Mouse (Mus musculus): Measurements from ENCODE around the gene Tmem82.

Gene Tmem82

DNA sequence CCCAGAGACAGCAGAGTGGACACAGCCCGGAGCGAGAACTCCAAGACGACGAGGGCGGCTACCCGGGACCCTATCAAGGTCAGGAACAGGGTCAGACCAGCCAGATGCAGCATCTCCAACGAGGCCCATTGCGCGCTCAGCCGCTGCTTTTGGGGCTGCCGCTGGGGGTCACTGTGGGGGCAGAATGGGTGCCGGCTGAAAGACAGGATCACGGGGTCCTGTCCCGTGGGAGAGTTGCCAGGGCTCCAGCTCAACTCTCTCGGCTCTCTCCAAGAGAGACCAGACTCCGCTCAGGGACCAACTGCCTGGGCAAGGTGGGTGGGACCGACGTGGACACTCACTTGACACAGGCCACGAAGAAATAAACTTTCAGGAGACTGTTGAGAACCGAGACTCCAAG, 1.1 kb downstream of the Tmem82 start:
- CTCF ChIA-PET = no interaction called here

- CTCF ChIA-PET = interaction anchor here (0.9 kb wide), 1 partner anchor 233 kb away, joined by 3 read pairs; no protein-coding TSS in a partner anchor
Measured at GRCm38 (mm10) chr4:141616811-141617210, 1.6 kb downstream of the Tmem82 start.

DNA sequence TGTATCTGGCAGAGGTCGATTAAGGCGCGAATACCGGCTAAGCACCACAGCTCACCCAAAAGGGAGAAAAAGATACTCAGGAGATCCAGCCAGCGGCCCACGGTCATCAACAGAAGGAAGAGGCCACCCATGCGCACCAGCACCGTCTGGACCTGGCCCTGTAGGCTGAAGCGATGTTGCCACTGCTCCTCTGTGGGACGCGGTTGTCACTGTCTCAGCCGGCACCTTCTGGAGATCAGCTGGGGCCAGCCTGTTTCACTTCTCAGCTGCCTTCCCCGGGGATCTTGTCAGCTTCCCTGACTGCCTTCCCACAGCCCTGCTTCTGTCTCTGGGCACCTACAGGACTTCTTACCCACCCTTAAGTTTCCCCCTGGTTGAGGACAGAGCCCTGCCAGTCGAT, 3.5 kb downstream of the Tmem82 start:
- CTCF ChIA-PET = no interaction called here

GRCm38 (mm10) chr4:141609538-141609937, 8.9 kb downstream of the Tmem82 start:
- CTCF ChIA-PET = no interaction called here

DNA sequence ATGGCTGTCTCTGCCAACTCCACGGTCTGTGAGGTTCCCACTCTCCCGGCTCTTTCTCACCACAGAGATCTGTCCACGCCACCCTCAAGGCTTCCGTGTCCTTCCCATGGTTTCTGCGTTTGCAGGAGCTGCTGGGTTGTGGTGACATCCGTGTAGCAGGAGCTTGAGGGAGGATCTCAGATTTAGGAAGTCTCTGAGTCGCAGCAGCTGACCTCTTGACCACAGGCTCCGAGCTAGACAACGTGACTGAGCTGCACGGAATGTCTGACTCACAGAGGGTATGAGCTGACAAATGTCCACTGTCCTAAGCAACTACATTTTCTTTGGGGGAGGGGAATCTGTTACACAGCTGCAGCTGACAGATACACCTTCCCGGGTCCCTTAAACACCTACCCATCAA, 12.6 kb downstream of the Tmem82 start, which contains the start of gene Fblim1:
TSS of gene Fblim1 (minus strand) at position 236 of the 400 bp plus-strand sequence.
- CTCF ChIA-PET = no interaction called here

DNA sequence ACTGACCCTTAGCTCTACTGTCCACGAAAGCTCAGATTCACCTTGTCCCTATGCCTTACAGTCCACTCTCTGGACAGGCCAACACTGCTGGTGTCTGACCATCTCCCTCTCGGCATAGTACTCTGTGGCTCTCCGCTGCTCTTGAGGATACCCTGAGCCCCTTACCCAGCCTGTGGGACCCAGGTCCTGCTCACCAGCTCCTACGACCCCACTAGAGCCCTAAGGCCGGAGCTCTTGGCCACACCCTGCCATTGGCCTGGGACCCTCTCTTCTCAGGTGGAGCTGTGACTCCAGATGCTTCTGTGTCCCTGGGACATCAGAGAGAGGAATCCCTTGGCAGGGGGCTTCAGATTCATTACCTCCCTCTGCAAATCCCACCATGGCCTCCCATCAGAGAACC, 13.0 kb downstream of the Tmem82 start:
- CTCF ChIA-PET = no interaction called here

- CTCF ChIA-PET = no interaction called here
Measured at GRCm38 (mm10) chr4:141604493-141604892, 13.9 kb downstream of the Tmem82 start.

DNA sequence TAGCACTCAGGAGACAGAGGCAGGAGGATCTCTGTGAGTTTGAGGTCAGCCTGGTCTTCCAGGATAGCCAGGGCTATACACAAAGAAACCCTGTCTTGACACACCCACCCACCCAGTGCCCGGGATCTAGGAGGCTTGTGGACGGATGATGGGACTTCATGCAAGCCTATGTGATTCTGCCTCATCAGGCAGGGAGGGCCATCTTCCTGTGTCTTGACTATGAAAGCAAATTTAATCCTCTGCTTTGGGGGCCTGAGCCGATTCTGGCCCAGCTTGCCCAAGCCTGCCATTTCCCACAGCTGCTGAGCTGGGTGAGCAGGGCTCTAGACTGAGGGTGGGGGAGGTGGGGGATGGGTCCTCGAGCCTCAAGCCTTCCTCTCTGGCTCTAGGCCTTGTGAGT, 14.5 kb downstream of the Tmem82 start:
- CTCF ChIA-PET = no interaction called here

DNA sequence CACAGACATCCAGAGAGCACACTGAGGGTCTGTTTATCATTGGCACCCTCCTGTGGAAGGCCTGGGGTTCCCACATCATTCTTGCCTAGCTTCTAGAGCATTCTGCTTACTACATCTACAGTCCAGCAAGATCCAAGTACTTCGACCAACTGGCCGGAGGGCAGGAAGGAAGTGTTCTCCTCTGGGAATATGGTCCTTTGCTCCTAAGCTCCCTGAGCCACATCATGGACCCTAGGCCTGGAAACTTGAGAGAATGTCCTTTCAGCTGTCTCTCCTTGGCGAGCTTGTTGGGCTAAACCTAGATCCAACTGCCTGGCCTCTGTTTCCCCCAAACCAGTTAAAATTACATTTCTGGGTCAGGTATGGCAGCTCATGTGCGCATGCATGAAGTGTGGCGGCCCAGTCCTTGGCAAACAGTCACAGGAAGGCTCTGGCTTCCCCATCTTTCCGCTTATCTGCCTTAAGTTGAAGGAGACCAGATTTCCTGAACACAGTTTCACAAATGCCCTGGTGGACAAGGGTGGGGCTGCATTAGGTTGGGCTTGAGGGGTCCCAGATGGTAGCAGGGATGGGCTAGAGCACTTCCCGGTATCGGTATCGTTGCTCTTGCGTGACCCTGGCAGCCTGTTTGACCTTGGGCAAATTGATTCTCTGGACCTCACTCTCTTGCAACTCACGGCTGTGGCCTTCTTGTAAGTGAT, 15.8 kb downstream of the Tmem82 start:
- CTCF ChIA-PET = interaction anchor here (1.1 kb wide), 1 partner anchor 355 kb away, joined by 4 read pairs; no protein-coding TSS in a partner anchor

DNA sequence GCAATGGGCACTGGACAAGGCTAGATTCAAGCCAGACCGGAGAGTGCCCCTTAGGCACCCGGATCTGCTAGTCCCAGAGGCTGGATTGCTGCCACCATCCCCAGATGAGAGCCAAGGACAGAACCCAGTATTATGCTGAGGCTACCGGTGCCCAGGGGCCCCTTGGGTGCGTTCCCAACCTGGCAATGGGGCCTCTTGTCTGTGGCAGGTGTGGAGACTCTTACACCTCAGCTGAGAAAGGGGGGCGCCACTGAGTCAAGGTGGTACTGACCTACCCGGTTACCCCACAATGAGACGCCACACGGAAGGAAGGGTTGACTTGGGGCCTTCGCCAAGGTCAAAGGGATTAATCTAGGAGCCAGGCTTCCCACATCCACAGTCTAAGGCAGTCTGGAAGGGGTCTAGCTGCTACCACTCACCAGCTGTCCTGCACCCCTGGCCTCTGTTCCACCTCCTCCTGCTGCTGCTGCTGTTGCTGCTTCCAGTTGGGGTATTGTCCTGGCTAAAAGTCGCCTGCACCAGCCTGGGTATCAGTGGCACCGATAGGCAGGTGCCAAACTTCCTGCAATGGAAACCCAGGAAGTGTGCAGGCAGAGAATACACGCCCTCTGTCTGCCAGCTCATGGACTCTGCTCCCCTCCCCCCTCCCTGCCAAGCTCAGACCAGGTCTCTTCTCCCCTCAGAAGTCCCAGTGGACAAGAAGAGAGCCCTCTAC, 17.1 kb downstream of the Tmem82 start:
- CTCF ChIA-PET = interaction anchor here (0.5 kb wide), 1 partner anchor 234 kb away, joined by 3 read pairs; no protein-coding TSS in a partner anchor

DNA sequence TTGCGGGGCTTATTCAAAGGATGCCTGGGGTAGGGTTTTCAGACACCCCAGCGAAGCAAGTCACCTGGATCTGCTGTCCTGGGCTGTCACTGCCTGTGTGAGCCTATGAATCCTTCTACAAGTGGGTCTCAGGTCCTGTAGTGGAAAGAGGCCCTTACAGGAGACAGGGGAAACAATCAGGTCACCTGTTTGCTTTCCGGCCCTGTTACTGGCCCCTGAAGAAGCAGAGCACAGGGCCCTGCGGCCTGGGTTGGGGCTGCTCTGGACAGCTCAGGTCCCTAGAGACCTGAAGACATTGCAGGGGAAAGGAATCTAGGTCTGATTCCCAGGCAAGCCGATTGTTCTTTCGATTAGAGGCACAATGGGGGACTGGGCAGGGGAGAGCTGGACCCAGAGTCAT, 18.1 kb downstream of the Tmem82 start:
- CTCF ChIA-PET = interaction anchor here (0.6 kb wide), 1 partner anchor 812 kb away, joined by 4 read pairs; no protein-coding TSS in a partner anchor

DNA sequence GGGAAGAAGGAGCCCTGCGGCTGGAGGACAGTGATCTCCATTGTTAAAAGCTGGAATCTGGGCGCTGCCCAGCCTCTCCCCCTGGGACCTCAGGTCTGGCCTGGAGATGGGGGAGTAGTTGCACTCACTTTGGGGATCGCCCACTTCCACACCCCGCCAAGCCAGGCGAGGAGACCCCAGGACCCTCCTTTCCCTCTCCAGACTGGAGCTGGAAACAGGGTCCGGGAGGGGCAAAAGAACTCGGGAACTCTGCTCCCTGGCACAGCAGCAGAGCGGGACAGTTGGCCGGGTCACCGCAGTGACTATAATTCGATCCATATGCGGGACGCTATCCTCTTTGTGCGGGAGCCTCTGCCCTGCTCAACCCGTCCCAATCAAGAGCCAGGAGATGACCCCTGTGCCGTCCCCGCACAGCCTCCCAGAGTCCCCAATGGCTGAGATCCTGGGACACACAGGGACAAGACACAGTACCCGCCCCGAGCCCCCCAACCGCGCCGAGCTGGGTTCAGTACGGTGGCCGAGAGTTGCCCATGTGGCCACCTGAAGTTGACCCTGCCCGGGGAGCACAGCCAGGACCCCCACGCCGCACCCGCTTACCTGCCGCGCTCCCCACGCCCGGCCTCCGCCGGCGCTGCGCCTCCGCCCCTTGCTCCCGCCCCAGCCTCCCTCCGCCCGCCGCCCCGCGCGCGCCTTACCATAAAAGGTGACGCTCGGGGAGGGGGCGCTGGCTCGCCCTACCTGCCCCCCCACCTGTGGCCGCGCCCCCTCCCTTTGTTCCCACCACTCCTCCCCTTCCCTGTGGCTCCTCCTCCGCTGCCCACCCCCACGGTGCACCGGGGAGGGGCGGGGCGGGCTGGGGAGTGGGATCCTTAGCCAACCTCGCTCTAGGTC, 18.9 kb downstream of the Tmem82 start:
- CTCF ChIA-PET = no interaction called here

DNA sequence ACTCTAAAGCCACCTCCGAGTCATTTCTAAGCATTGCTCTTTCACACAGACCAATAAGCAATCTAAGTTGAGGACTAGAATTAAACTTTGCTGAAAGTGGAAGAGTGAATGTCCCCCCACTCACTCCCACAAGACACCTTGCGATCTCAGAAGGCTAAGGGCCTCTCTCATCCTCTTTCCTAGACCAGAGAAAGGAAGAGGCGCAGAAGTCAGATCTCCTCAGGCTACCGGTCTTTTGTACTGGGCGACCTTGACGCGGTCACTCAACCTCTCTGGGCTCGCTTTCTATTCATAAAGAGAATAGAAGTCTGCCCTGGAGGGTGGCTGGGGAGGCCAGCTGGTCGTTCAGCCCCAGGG, 19.6 kb downstream of the Tmem82 start:
- CTCF ChIA-PET = no interaction called here

GRCm38 (mm10) chr4:141598199-141598893, 20.1 kb downstream of the Tmem82 start:
- CTCF ChIA-PET = interaction anchor here (0.5 kb wide), 1 partner anchor 9 kb away, joined by 3 read pairs; no protein-coding TSS in a partner anchor

GRCm38 (mm10) chr4:141596700-141597328, 21.6 kb downstream of the Tmem82 start:
- CTCF ChIA-PET = no interaction called here

- CTCF ChIA-PET = no interaction called here
Measured at GRCm38 (mm10) chr4:141595605-141596268, 22.7 kb downstream of the Tmem82 start.

GRCm38 (mm10) chr4:141595138-141595537, 23.3 kb downstream of the Tmem82 start:
- CTCF ChIA-PET = no interaction called here

DNA sequence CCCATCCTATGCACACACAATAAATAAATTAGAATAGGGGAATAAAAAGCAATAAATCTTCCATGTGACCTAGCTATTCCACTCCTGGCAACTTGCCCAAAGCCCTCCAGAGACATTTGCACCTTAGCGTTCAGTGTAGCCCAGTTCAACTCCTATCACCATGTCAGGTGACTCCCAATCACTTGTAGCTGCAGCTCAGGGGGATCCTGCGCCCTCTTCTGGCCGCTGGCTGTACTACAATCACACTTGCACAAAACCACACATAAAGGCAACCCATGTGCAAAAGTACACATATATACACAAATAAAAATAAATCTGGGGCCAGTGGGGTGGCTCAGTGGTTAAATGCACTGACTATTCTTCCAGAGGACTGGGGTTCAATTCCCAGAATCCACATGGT, 26.9 kb downstream of the Tmem82 start:
- CTCF ChIA-PET = interaction anchor here (0.9 kb wide), 1 partner anchor 66 kb away, joined by 4 read pairs; no protein-coding TSS in a partner anchor

GRCm38 (mm10) chr4:141583919-141584318, 34.5 kb downstream of the Tmem82 start:
- CTCF ChIA-PET = interaction anchor here (0.6 to 1.2 kb wide), 3 partner anchors 11 to 175 kb away, joined by 3 read pairs; no protein-coding TSS in a partner anchor

DNA sequence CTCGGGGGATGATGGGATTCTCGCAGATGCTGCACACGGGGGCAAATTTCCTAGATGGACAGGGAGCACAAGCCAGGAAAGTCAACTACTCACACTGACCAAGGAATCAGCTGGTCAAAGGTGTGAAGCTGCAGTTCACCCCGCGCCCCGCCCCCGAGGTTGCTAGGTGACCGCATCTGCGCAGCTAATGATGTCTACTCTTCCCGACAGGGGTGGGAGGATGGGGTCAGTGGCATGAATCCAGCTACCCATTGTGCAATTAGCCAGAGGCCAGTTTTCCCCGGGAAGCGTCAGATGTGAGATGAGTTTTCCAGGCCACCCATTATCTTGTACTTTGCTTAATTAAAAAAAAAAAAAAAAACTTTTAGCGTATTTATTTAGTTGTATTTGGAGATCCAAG, 37.4 kb downstream of the Tmem82 start:
- CTCF ChIA-PET = interaction anchor here (0.7 kb wide), 1 partner anchor 105 kb away, joined by 3 read pairs; no protein-coding TSS in a partner anchor

Measured in spleen, embryonic (tissue).